Mouse (Mus musculus) cerebellum, postnatal 36 days (tissue): ENCODE measurements at regions not wholly inside any gene's neighbourhood (a gene's known extent, or its start where the extent isn't known, plus 50 kb on each side); places are given as distances from the start of the nearest gene placed in this dataset.

Experiments
- DNase-seq, 2 experiments: peaks; one replicate each; pipeline ENCODE4 v3.0.0; 2021 to 2022; ENCODE audit warnings: mixed read lengths in 2 of 2

DNA sequence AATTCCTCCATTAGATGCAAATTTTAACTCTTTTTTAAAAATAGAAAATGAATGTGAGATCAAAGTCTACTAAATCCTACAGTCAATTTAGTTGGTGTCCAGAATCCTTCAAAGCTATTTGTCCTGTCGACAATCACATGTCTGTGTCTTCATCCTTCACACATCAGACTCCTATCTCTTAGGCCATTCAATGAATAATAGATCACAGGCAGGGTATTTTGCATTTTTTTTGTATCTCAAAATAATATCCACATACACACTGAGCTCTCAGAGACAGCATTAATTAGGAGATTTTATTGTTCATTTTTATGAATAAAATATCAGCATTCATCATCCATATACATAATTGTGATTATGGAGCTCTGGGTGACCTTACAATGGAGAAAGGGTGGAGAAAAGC is 427.2 kb downstream of the Hao1 start:
- no peak for DNase-seq

DNA sequence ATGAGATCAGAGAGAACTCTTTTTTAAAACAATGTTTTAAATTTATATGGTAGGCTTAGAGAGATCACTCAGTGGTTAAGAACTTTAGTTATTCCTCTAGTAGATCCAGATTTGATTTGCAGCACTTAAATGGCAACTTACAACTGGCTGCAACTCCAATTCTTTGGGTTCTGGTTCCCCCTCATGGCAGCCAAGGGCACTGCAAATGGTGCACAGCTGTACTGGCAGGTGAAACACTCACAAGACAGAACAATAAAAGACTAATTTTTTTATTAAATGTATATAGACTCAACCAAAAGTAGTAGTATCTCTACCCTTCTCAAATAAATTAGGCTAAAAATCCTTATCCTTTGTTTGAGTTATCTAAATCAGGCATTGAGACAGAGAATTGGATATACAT is 446.9 kb downstream of the Hao1 start:
- no peak for DNase-seq

DNA sequence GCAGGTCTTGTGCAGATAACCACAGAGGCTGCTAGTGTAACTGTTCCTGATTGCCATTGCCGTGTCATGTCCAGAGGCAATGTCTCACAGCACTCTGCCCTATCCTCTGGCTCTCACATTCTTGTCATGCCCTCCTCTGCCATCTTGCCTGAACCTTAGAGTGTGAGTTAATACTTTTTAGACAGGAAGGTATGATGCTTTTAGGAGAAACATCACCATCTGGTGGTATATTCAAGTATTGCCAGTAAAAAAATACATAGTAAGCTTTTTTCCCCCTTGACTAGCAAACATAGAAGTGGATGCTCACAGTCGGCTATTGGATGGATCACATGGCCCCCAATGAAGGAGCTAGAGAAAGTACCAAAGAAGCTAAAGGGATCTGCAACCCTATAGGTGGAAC is 465.8 kb downstream of the Hao1 start:
- DNase-seq, result no peak

DNA sequence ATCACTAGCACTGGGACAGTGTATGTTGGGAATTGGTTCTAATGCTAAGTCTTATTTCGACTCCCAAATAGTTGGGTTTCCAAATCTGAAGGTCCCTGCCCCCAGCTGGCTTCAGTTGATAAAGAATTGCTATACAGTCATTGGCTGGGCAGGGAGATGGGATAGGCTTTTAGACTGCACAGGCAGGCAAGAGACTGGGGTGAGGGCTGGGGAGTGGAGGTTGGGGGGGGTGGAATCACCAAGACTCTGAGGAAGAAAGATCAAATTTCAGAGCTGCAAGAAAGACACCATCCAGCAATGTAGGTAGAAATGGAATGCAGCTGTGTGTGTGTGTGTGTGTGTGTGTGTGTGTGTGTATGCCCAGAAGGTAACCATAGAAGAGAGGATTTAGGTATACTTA is 474.0 kb downstream of the Hao1 start:
- no peak for DNase-seq

- no peak for DNase-seq
Measured at GRCm38 (mm10) chr2:134077953-134078352, 476.2 kb downstream of the Hao1 start.

GRCm38 (mm10) chr2:134067910-134068335 is 486.2 kb downstream of the Hao1 start:
- DNase-seq, result no peak

- no peak for DNase-seq
Measured at GRCm38 (mm10) chr2:134067404-134067803, 486.8 kb downstream of the Hao1 start.

GRCm38 (mm10) chr2:134059916-134060618 is 494.1 kb downstream of the Hao1 start:
- no peak for DNase-seq

- DNase-seq, result no peak
Measured at GRCm38 (mm10) chr2:134036359-134036874, 484.5 kb downstream of the Bmp2 start.

GRCm38 (mm10) chr2:134029631-134030414 is 477.9 kb downstream of the Bmp2 start:
- peak; percentile 25 to 31 for DNase-seq

DNA sequence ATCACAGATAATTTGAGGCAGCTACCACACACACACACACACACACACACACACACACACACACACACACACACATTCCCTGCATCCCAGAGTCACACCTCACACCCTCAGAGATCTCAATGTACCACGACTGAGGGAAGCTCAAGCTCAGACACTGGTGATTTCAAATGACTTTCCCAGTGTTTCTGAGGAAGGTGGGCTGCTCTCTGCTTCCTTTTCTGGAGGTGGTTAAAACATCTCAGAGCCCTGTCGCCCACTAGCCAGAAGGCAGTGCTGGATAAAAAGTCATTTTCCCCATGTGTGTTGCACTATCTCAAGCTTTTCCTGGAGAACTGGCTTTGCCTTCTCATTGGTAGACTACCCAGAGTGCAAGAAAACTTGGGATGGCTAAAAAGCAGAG is 477.2 kb downstream of the Bmp2 start:
- no peak for DNase-seq

- DNase-seq, result peak; percentile 5 to 7
Measured at GRCm38 (mm10) chr2:134017109-134017508, 465.1 kb downstream of the Bmp2 start.

DNA sequence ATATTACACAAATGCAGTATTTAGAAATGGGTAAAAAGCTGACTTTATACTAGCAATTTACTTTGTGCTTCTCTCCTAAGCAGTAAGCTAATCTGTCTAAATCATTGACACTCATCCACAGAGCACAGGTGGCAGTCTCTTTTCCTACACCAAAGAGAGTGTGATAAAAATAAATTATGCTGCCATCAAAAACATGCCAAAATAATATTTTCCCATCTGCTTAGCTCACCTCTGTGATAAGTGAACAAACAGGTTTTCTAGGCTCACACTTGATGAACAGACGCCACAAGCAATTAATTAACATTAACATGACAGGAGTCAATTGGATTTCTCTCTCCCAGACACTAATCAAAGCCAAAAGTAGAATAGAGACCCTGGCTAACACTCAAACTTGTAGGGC is 451.2 kb downstream of the Bmp2 start:
- DNase-seq, result no peak

DNA sequence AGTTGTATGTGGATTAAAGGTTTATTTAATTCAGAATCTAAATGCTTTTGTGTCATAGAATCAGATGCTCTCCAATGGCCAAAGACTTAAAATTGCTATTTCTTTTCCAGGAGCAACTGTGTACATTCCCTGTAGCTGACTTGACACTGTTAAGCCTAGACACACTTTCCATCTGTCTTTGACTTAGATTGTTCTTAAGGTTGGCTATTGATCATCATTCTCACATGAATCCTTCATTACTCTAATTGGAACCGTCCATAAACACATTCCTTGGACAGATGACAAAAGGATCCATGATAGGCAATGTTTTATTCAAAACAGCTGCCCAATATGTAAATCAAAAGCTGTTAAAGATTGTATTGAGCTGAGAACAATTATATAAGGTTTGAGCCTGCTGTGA is 442.8 kb downstream of the Bmp2 start:
- DNase-seq, result no peak

- no peak for DNase-seq
Measured at GRCm38 (mm10) chr2:133994337-133994736, 442.4 kb downstream of the Bmp2 start.

GRCm38 (mm10) chr2:133987671-133988070 is 435.7 kb downstream of the Bmp2 start:
- DNase-seq, result no peak
